Mouse (Mus musculus): ENCODE results near the gene Ptges2. TPM values are rescaled to one million over a fixed set of nuclear protein-coding genes. Genes with fewer than 3 reads are reported as not detected.

Ptges2 gene
- total RNA-seq, 1 experiment, result 24.9 TPM

GRCm38 (mm10) chr2:32429215-32429891 lies 33.7 kb downstream of the Ptges2 start:
- no peaks in the 10 kb centered on the region for H3K36me3 ChIP-seq (ENCODE audit: control insufficient read depth, insufficient read depth, low read length, poor library complexity, severe bottlenecking)
- H3K4me1 ChIP-seq (ENCODE audit: control insufficient read depth in 2 of 2, insufficient read depth in 2 of 2, low read length in 2 of 2, poor library complexity in 1 of 2), result peaks cover 2% of the 10 kb centered on the region in 2 experiments; a peak in 1 of 4 replicates
- TF ChIP-seq ZC3H11A (IDR thresholded peaks at IDR 0.05; ENCODE audit: borderline replicate concordance, low read depth, low read length) (no peak), HCFC1 (IDR thresholded peaks at IDR 0.05; ENCODE audit: borderline replicate concordance, insufficient read depth, low read length) (no peak), ZNF384 (IDR thresholded peaks at IDR 0.05; ENCODE audit: low read depth, low read length) (no peak), CHD2 (IDR thresholded peaks at IDR 0.05; ENCODE audit: low read depth, low read length) (no peak), MAFK (IDR thresholded peaks at IDR 0.05; ENCODE audit: insufficient read depth, low read depth, low read length) (no peak)
- H3K27ac ChIP-seq (ENCODE audit: insufficient read depth, low read depth, low read length, poor library complexity, severe bottlenecking), result no peak overlapping the region
- no peaks in the 10 kb centered on the region for H3K9me3 ChIP-seq (ENCODE audit: control insufficient read depth, insufficient read depth, low read depth, low read length)
- in situ Hi-C loops (cut with MboI; ENCODE audit: low sequenced_read_pairs in 2 of 2, unreplicated experiment in 2 of 2), result no loop called here
- H3K9ac ChIP-seq (ENCODE audit: insufficient read depth, low read depth, low read length, poor library complexity, severe bottlenecking), result no peak overlapping the region
- no peak for DNase-seq (ENCODE audit: low read depth, low spot score)
- no peak overlapping the region for H3K4me3 ChIP-seq (ENCODE audit: insufficient read depth in 1 of 2, low read depth in 1 of 2, low read length in 2 of 2, poor library complexity in 1 of 2, severe bottlenecking in 1 of 2)

- in situ Hi-C loops (cut with MboI; ENCODE audit: low sequenced_read_pairs in 2 of 2, unreplicated experiment in 2 of 2), result no loop called here
- Histone ChIP-seq H3K9me3 (ENCODE audit: control insufficient read depth, insufficient read depth, low read depth, low read length) (no peaks in the 10 kb centered on the region), H3K36me3 (ENCODE audit: control insufficient read depth, insufficient read depth, low read length, poor library complexity, severe bottlenecking) (no peaks in the 10 kb centered on the region), H3K9ac (ENCODE audit: insufficient read depth, low read depth, low read length, poor library complexity, severe bottlenecking) (peak overlapping the region; percentile 24; the same call in 1 of the 2 replicates), H3K4me3 (ENCODE audit: insufficient read depth in 1 of 2, low read depth in 1 of 2, low read length in 2 of 2, poor library complexity in 1 of 2, severe bottlenecking in 1 of 2) (peak overlapping the region; percentile 15 to 62; a peak in 3 of 4 replicates), H3K4me1 (ENCODE audit: control insufficient read depth in 2 of 2, insufficient read depth in 2 of 2, low read length in 2 of 2, poor library complexity in 1 of 2) (peaks cover 2% of the 10 kb centered on the region in 2 experiments; a peak in 1 of 4 replicates), H3K27ac (ENCODE audit: insufficient read depth, low read depth, low read length, poor library complexity, severe bottlenecking) (no peak overlapping the region)
- peak; percentile 54 for DNase-seq (ENCODE audit: low read depth, low spot score)
- no peak for TF ChIP-seq ZNF384 (IDR thresholded peaks at IDR 0.05; ENCODE audit: low read depth, low read length)
- 0 out of 2 replicates have a peak, but pooled peaks have one; percentile 57 for TF ChIP-seq CHD2 (IDR thresholded peaks at IDR 0.05; ENCODE audit: low read depth, low read length)
Observed at GRCm38 (mm10) chr2:32430701-32431676, 35.3 kb downstream of the Ptges2 start.

- in situ Hi-C loops (cut with MboI; ENCODE audit: low sequenced_read_pairs in 2 of 2, unreplicated experiment in 2 of 2), result no loop called here
- no peak for TF ChIP-seq CHD2 (IDR thresholded peaks at IDR 0.05; ENCODE audit: low read depth, low read length)
- TF ChIP-seq HCFC1 (IDR thresholded peaks at IDR 0.05; ENCODE audit: borderline replicate concordance, insufficient read depth, low read length), result no peak
- TF ChIP-seq ZNF384 (IDR thresholded peaks at IDR 0.05; ENCODE audit: low read depth, low read length), result no peak
- TF ChIP-seq ZC3H11A (IDR thresholded peaks at IDR 0.05; ENCODE audit: borderline replicate concordance, low read depth, low read length), result no peak
- TF ChIP-seq MAFK (IDR thresholded peaks at IDR 0.05; ENCODE audit: insufficient read depth, low read depth, low read length), result no peak
- no peak for DNase-seq (ENCODE audit: low read depth, low spot score)
- Histone ChIP-seq H3K4me1 (ENCODE audit: control insufficient read depth in 2 of 2, insufficient read depth in 2 of 2, low read length in 2 of 2, poor library complexity in 1 of 2) (no peaks in the 10 kb centered on the region), H3K9ac (ENCODE audit: insufficient read depth, low read depth, low read length, poor library complexity, severe bottlenecking) (no peak overlapping the region), H3K9me3 (ENCODE audit: control insufficient read depth, insufficient read depth, low read depth, low read length) (no peaks in the 10 kb centered on the region), H3K4me3 (ENCODE audit: insufficient read depth in 1 of 2, low read depth in 1 of 2, low read length in 2 of 2, poor library complexity in 1 of 2, severe bottlenecking in 1 of 2) (no peak overlapping the region), H3K27ac (ENCODE audit: insufficient read depth, low read depth, low read length, poor library complexity, severe bottlenecking) (no peak overlapping the region), H3K36me3 (ENCODE audit: control insufficient read depth, insufficient read depth, low read length, poor library complexity, severe bottlenecking) (no peaks in the 10 kb centered on the region)
Observed at GRCm38 (mm10) chr2:32436686-32437372, 41.1 kb downstream of the Ptges2 start.

- no peak overlapping the region for H3K27ac ChIP-seq (ENCODE audit: insufficient read depth, low read depth, low read length, poor library complexity, severe bottlenecking)
- TF ChIP-seq CHD2 (IDR thresholded peaks at IDR 0.05; ENCODE audit: low read depth, low read length), result no peak
- no peak for TF ChIP-seq MAFK (IDR thresholded peaks at IDR 0.05; ENCODE audit: insufficient read depth, low read depth, low read length)
- no peak for TF ChIP-seq HCFC1 (IDR thresholded peaks at IDR 0.05; ENCODE audit: borderline replicate concordance, insufficient read depth, low read length)
- no peak for TF ChIP-seq ZC3H11A (IDR thresholded peaks at IDR 0.05; ENCODE audit: borderline replicate concordance, low read depth, low read length)
- TF ChIP-seq ZNF384 (IDR thresholded peaks at IDR 0.05; ENCODE audit: low read depth, low read length), result no peak
- no peak overlapping the region for H3K4me3 ChIP-seq (ENCODE audit: insufficient read depth in 1 of 2, low read depth in 1 of 2, low read length in 2 of 2, poor library complexity in 1 of 2, severe bottlenecking in 1 of 2)
- no peak for DNase-seq (ENCODE audit: low read depth, low spot score)
- H3K4me1 ChIP-seq (ENCODE audit: control insufficient read depth in 2 of 2, insufficient read depth in 2 of 2, low read length in 2 of 2, poor library complexity in 1 of 2), result no peaks in the 10 kb centered on the region
- H3K36me3 ChIP-seq (ENCODE audit: control insufficient read depth, insufficient read depth, low read length, poor library complexity, severe bottlenecking), result no peaks in the 10 kb centered on the region
- no peak overlapping the region for H3K9ac ChIP-seq (ENCODE audit: insufficient read depth, low read depth, low read length, poor library complexity, severe bottlenecking)
- in situ Hi-C loops (cut with MboI; ENCODE audit: low sequenced_read_pairs in 2 of 2, unreplicated experiment in 2 of 2), result no loop called here
- H3K9me3 ChIP-seq (ENCODE audit: control insufficient read depth, insufficient read depth, low read depth, low read length), result no peaks in the 10 kb centered on the region
Observed at GRCm38 (mm10) chr2:32437612-32438166, 42.0 kb downstream of the Ptges2 start.

Measured in ES-E14 (cell line).